Mouse (Mus musculus) Patski (cell line): ENCODE measurements around the gene Rpl9-ps1. TPM values are rescaled to one million over a fixed set of nuclear protein-coding genes. Genes with fewer than 3 reads are reported as not detected.

ENCODE experiments used
- ATAC-seq: fragments of 100-300 bp; one replicate; pipeline ENCODE4 v1.8.0; 2021
- CTCF ChIA-PET: fragments of 350-600 bp; sonication (Branson Sonifier 250); formaldehyde crosslinking; loops from one replicate; lab custom pipeline; 2022; ENCODE audit warnings: inconsistent platforms; lab: Charles Lee
- POLR2A ChIA-PET: fragments of 350-600 bp; sonication (Branson Sonifier 250); formaldehyde crosslinking; loops from one replicate; lab custom pipeline; 2022; ENCODE audit warnings: antibody characterized with exemption, inconsistent platforms; lab: Charles Lee
- DNase-seq: peaks from one replicate; pipeline ENCODE4 v3.0.0-alpha.2; 2011; ENCODE audit warnings: low read depth, low spot score
- H3K27me3 ChIP-seq: fragments of 371-371 bp; one replicate; pipeline ENCODE4 v1.5.1; 2021
- CTCF ChIP-seq: fragments of 100-300 bp; IDR thresholded peaks from one replicate; pipeline ENCODE4 v1.5.1; 2021
- in situ Hi-C: fragments of 300-500 bp; cut with MboI; formaldehyde crosslinking; loops from 3 replicates; pipeline ENCODE4 v1.11.1; 2018; ENCODE audit warnings: low pct_unique_long_range_greater_than_20kb, mixed read lengths
- polyA plus RNA-seq: library from polyadenylated mRNA; unstranded; gene quantifications from one replicate; pipeline ENCODE4 v1.2.3, GENCODE M21; 2021

Rpl9-ps1 gene
- polyA plus RNA-seq = not detected

GRCm38 (mm10) chr11:83645521-83645920, at the start of gene Rpl9-ps1:
Gene Rpl9-ps1 (minus strand): TSS chr11:83645621.
- ChIA-PET POLR2A (no interaction called here), CTCF (no interaction called here)
- ATAC-seq (no peak), DNase-seq (no peak)
- in situ Hi-C loops = no loop called here
- H3K27me3 ChIP-seq = peaks cover 4% of the 10 kb centered on the region
- no peak for TF ChIP-seq CTCF

DNA sequence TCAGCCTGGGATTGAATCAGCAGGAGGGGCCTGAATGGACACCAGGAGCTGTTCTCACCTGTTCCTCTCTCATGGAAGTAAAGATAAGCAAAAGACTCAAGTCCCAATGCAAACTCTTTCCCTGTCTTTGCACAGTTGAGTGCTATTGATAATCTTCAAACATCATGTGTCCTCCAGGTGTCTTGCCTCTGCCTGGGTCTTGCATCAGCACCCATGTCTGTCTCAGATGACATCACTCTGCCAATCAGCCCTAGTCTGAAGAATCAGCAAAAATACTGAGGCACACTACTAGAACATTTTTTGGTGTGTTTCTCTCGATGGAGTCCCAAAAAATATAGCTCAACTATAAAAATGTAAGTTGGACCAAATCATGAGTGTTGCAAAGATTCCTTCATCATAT, 46.6 kb upstream of the Rpl9-ps1 start:
- ATAC-seq (no peak), DNase-seq (no peak)
- ChIA-PET POLR2A (no interaction called here), CTCF (no interaction called here)
- in situ Hi-C loops = no loop called here
- TF ChIP-seq CTCF = no peak
- no peaks in the 10 kb centered on the region for H3K27me3 ChIP-seq

DNA sequence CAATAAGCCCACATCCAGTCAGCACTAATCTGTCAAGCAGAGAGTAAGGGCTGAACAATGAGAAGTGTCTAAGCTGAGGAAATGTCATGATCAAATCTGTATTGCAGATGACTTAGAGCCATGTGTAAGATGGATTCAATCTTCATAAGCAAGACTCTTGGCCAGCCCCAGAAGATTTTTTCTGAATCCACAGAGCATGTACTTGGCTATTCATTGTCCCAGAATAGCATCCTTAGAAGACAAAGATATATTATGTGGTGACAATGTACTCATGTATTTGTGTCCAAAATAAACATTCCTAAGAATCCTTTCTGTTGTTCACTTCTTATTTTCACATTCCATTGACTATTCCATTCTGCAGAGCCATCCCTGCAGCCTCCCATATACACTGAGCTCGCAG, 44.5 kb upstream of the Rpl9-ps1 start:
- H3K27me3 ChIP-seq = peaks cover 3% of the 10 kb centered on the region
- no peak for DNase-seq
- ChIA-PET CTCF (interaction anchor here (0.8 kb wide), 1 partner anchor 12 kb away, joined by 3 read pairs; no protein-coding TSS in a partner anchor), POLR2A (no interaction called here)
- in situ Hi-C loops = no loop called here
- TF ChIP-seq CTCF = no peak
- ATAC-seq = peak; percentile 60

- DNase-seq (no peak), ATAC-seq (no peak)
- peaks cover 28% of the 10 kb centered on the region for H3K27me3 ChIP-seq
- POLR2A ChIA-PET = no interaction called here
- CTCF ChIA-PET = no interaction called here
- TF ChIP-seq CTCF = no peak
- in situ Hi-C loops = no loop called here
Observed at GRCm38 (mm10) chr11:83675665-83676064, 30.2 kb upstream of the Rpl9-ps1 start.

- in situ Hi-C loops = loop anchor here (25.0 kb wide), 1 partner anchor 584 kb away; no protein-coding TSS in a partner anchor
- ChIA-PET CTCF (interaction anchor here (1.0 to 1.2 kb wide), 2 partner anchors 8 to 19 kb away, joined by 3 read pairs; no protein-coding TSS in a partner anchor), POLR2A (no interaction called here)
- ATAC-seq (no peak), DNase-seq (no peak)
- TF ChIP-seq CTCF = no peak
- peaks cover 16% of the 10 kb centered on the region for H3K27me3 ChIP-seq
Observed at GRCm38 (mm10) chr11:83671743-83672142, 26.3 kb upstream of the Rpl9-ps1 start.

- CTCF ChIA-PET = interaction anchor here (0.7 kb wide), 1 partner anchor 8 kb away, joined by 3 read pairs; no protein-coding TSS in a partner anchor
- TF ChIP-seq CTCF = no peak
- H3K27me3 ChIP-seq = no peaks in the 10 kb centered on the region
- POLR2A ChIA-PET = no interaction called here
- DNase-seq (no peak), ATAC-seq (no peak)
- in situ Hi-C loops = loop anchor here (25.0 kb wide), 1 partner anchor 576 kb away; no protein-coding TSS in a partner anchor
Observed at GRCm38 (mm10) chr11:83663532-83663931, 18.1 kb upstream of the Rpl9-ps1 start.

GRCm38 (mm10) chr11:83662204-83662603, 16.8 kb upstream of the Rpl9-ps1 start, which contains the start of gene Ccl4:
Gene Ccl4 (plus strand): TSS chr11:83662584.
- no peaks in the 10 kb centered on the region for H3K27me3 ChIP-seq
- ATAC-seq (no peak), DNase-seq (no peak)
- POLR2A ChIA-PET = no interaction called here
- in situ Hi-C loops = loop anchor here (25.0 kb wide), 1 partner anchor 575 kb away; no protein-coding TSS in a partner anchor
- no peak for TF ChIP-seq CTCF
- CTCF ChIA-PET = no interaction called here

- ATAC-seq (no peak), DNase-seq (no peak)
- H3K27me3 ChIP-seq = no peaks in the 10 kb centered on the region
- in situ Hi-C loops = loop anchor here (25.0 kb wide), 1 partner anchor 571 kb away; no protein-coding TSS in a partner anchor
- no peak for TF ChIP-seq CTCF
- ChIA-PET CTCF (no interaction called here), POLR2A (no interaction called here)
Observed at GRCm38 (mm10) chr11:83658797-83659196, 13.4 kb upstream of the Rpl9-ps1 start.

- no peaks in the 10 kb centered on the region for H3K27me3 ChIP-seq
- no peak for TF ChIP-seq CTCF
- in situ Hi-C loops = loop anchor here (25.0 kb wide), 1 partner anchor 570 kb away; no protein-coding TSS in a partner anchor
- POLR2A ChIA-PET = no interaction called here
- CTCF ChIA-PET = interaction anchor here (0.9 kb wide), 1 partner anchor 16 kb away, joined by 3 read pairs; no protein-coding TSS in a partner anchor
- no peak for DNase-seq
- ATAC-seq = no peak
Observed at GRCm38 (mm10) chr11:83657508-83657907, 12.1 kb upstream of the Rpl9-ps1 start.

- H3K27me3 ChIP-seq = peaks cover 13% of the 10 kb centered on the region
- ChIA-PET CTCF (no interaction called here), POLR2A (no interaction called here)
- in situ Hi-C loops = loop anchor here (25.0 kb wide), 1 partner anchor 567 kb away; no protein-coding TSS in a partner anchor
- ATAC-seq (no peak), DNase-seq (no peak)
- TF ChIP-seq CTCF = no peak
Observed at GRCm38 (mm10) chr11:83654606-83655005, 9.2 kb upstream of the Rpl9-ps1 start.

DNA sequence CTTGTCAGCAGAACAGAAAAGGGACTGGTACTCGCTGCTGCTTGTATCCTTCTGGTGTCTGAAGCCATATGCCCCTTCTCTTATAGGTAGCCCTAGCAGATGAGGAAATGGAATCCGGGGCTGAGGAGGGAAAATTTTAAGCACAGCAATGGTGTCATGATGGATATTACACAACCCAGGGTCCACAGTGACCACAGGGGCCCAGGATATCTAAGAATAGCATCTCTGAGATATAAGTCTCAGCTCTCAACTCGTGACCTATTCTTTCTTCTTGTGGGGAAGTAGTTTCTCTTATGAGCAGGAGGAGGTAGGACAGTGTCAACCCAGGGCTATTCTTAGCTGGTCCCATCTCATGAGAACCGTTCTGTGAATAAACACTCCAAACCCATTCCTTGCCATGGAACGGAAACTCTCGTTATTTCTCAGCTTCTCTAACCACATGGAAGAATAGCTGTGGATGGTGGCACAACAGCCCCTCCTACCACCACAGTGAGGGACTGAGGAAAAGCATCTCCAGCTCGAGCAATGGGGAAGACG, 4.0 kb upstream of the Rpl9-ps1 start, which contains the start of gene Ccl3:
Ccl3 (minus strand) TSS at position 51 of the 537 bp plus-strand sequence.
- ATAC-seq (no peak), DNase-seq (no peak)
- POLR2A ChIA-PET = no interaction called here
- no peak for TF ChIP-seq CTCF
- CTCF ChIA-PET = interaction anchor here (1.0 to 1.2 kb wide), 3 partner anchors 11 to 25 kb away, joined by 3 read pairs; no protein-coding TSS in a partner anchor
- peaks cover 13% of the 10 kb centered on the region for H3K27me3 ChIP-seq
- in situ Hi-C loops = no loop called here
